Mouse (Mus musculus) neutrophil, adult 83 days (primary cell): ENCODE data around the gene Htr1b. TPM values are rescaled to one million over a fixed set of nuclear protein-coding genes. Genes with fewer than 3 reads are reported as not detected.

ENCODE experiments used
- total RNA-seq, 2 experiments: library from RNA; stranded (reverse); gene quantifications; one replicate each; pipeline ENCODE4 v1.2.4; 2023

The Htr1b gene
- total RNA-seq = under 1 TPM; 0.09 to 0.24 TPM

GRCm38 (mm10) chr9:81633437-81633973 lies at the start of gene Htr1b:
Htr1b (minus strand) TSS chr9:81633828.

Other genes starting within 250 kb of the Htr1b start
- gene Mei4, start 229.8 kb upstream of the Htr1b start, total RNA-seq = under 1 TPM; 0.18 to 0.22 TPM